Mouse (Mus musculus) gastrocnemius, adult 2 months (tissue): ENCODE results near the gene Col7a1. TPM values are rescaled to one million over a fixed set of nuclear protein-coding genes. Genes with fewer than 3 reads are reported as not detected.

Source experiments
- DNase-seq: peaks from one replicate; pipeline ENCODE4 v3.0.0; 2022
- H3K27ac ChIP-seq: fragments of 200-600 bp; 2 replicates; pipeline ENCODE4 v1.8.1; 2022; ENCODE audit warnings: mild to moderate bottlenecking
- H3K4me3 ChIP-seq: fragments of 200-600 bp; 2 replicates; pipeline ENCODE4 v1.8.1; 2022; ENCODE audit warnings: mild to moderate bottlenecking, moderate library complexity
- CTCF ChIP-seq: fragments of 200-600 bp; IDR thresholded peaks from 2 replicates; pipeline ENCODE4 v1.8.1; 2022; ENCODE audit warnings: antibody characterized with exemption, mild to moderate bottlenecking, moderate library complexity
- intact Hi-C: fragments of 180-260 bp; cut with DNase I; formaldehyde crosslinking; loops from one replicate; pipeline ENCODE4 v1.15.1; 2025
- total RNA-seq, 2 experiments: library from RNA; stranded (reverse); gene quantifications; 2 replicates each; pipeline ENCODE4 v1.2.3; 2021

Col7a1 gene
- total RNA-seq, 2 experiments from 2014 or later, result 0.95 to 3.0 TPM

- Histone ChIP-seq H3K4me3 (peak overlapping the region; percentile 73), H3K27ac (peak overlapping the region; percentile 94)
- DNase-seq, result peak; percentile 53
- TF ChIP-seq CTCF, result no peak
- intact Hi-C loops, result no loop called here
Measured at GRCm38 (mm10) chr9:109008994-109009635, 55.7 kb downstream of the Col7a1 start.

- intact Hi-C loops, result no loop called here
- no peak for TF ChIP-seq CTCF
- H3K27ac ChIP-seq, result peak overlapping the region; percentile 94
- DNase-seq, result peak; percentile 91
- H3K4me3 ChIP-seq, result peak overlapping the region; percentile 73
Measured at GRCm38 (mm10) chr9:109009636-109010315, 56.4 kb downstream of the Col7a1 start.

GRCm38 (mm10) chr9:109010316-109010690, 56.9 kb downstream of the Col7a1 start:
- TF ChIP-seq CTCF, result no peak
- Histone ChIP-seq H3K27ac (peak overlapping the region; percentile 94), H3K4me3 (peak overlapping the region; percentile 73)
- peak; percentile 75 for DNase-seq
- intact Hi-C loops, result no loop called here

- no peak overlapping the region for H3K4me3 ChIP-seq
- peak; percentile 28 for DNase-seq
- intact Hi-C loops, result no loop called here
- no peak for TF ChIP-seq CTCF
- no peak overlapping the region for H3K27ac ChIP-seq
Measured at GRCm38 (mm10) chr9:109015397-109015796, 62.0 kb downstream of the Col7a1 start.

- no peak for TF ChIP-seq CTCF
- peak; percentile 16 for DNase-seq
- peak overlapping the region; percentile 26 for H3K4me3 ChIP-seq
- H3K27ac ChIP-seq, result no peak overlapping the region
- intact Hi-C loops, result no loop called here
Measured at GRCm38 (mm10) chr9:109016973-109017604, 63.7 kb downstream of the Col7a1 start.

GRCm38 (mm10) chr9:109021428-109021827, 68.0 kb downstream of the Col7a1 start:
- DNase-seq, result no peak
- TF ChIP-seq CTCF, result no peak
- intact Hi-C loops, result no loop called here
- no peak overlapping the region for H3K4me3 ChIP-seq
- no peak overlapping the region for H3K27ac ChIP-seq

GRCm38 (mm10) chr9:109022866-109023685, 69.7 kb downstream of the Col7a1 start:
- peak; percentile 20 for DNase-seq
- Histone ChIP-seq H3K4me3 (no peak overlapping the region), H3K27ac (0 out of 2 replicates have a peak overlapping the region, but pooled peaks have one; percentile 16)
- no peak for TF ChIP-seq CTCF
- intact Hi-C loops, result no loop called here

GRCm38 (mm10) chr9:109027521-109027920, 74.1 kb downstream of the Col7a1 start:
- TF ChIP-seq CTCF, result no peak
- peak overlapping the region; percentile 79 for H3K27ac ChIP-seq
- no peak overlapping the region for H3K4me3 ChIP-seq
- peak; percentile 80 for DNase-seq
- intact Hi-C loops, result no loop called here

GRCm38 (mm10) chr9:109028421-109028820, 75.0 kb downstream of the Col7a1 start:
- intact Hi-C loops, result no loop called here
- Histone ChIP-seq H3K4me3 (no peak overlapping the region), H3K27ac (peak overlapping the region; percentile 38)
- no peak for TF ChIP-seq CTCF
- DNase-seq, result no peak

GRCm38 (mm10) chr9:109028919-109029318, 75.5 kb downstream of the Col7a1 start:
- H3K4me3 ChIP-seq, result no peak overlapping the region
- intact Hi-C loops, result no loop called here
- no peak for TF ChIP-seq CTCF
- no peak for DNase-seq
- peak overlapping the region; percentile 38; the same call in 1 of the 2 replicates for H3K27ac ChIP-seq

GRCm38 (mm10) chr9:109030312-109030711, 76.9 kb downstream of the Col7a1 start:
- intact Hi-C loops, result no loop called here
- peak; percentile 16 for DNase-seq
- H3K27ac ChIP-seq, result no peak overlapping the region
- H3K4me3 ChIP-seq, result no peak overlapping the region
- TF ChIP-seq CTCF, result no peak

GRCm38 (mm10) chr9:109031001-109031400, 77.6 kb downstream of the Col7a1 start:
- no peak overlapping the region for H3K27ac ChIP-seq
- TF ChIP-seq CTCF, result no peak
- no peak overlapping the region for H3K4me3 ChIP-seq
- no peak for DNase-seq
- intact Hi-C loops, result no loop called here
